Mouse (Mus musculus): ENCODE results near the gene Nktr.

- TF ChIP-seq EP300 (IDR thresholded peaks at IDR 0.05) (no peak), CTCF (IDR thresholded peaks at IDR 0.05) (no peak)
These were observed 21.5 kb downstream of the Nktr start for GRCm38 (mm10) chr9:121740490-121740889.
